Mouse (Mus musculus): ENCODE measurements at regions not wholly inside any gene's neighbourhood (a gene's known extent, or its start where the extent isn't known, plus 50 kb on each side); places are given as distances from the start of the nearest gene placed in this dataset.

DNA sequence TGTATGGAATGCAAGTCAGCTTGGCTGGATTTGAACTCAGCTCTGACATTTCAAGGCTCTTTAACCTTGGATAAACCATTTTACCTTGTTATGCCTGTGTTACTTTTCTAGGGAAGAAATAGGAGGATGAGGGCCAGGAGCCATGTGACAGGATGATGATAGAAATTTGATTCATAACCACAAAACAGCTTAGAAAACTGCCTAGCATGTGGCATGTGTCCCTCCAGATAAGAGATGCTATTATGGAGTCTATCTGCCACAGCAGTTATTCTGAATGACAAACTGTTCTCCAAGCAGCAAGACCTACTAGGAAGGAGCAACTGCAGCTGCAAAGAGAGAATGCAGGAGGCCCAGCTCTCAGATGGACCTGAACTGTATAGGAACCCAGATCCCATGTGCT, 275.7 kb upstream of the Ldb2 start:
- TF ChIP-seq CTCF (IDR thresholded peaks at IDR 0.05; ENCODE audit: borderline replicate concordance, insufficient read depth, low read length) = no peak
- TF ChIP-seq POLR2A (IDR thresholded peaks at IDR 0.05; ENCODE audit: low read depth, low read length) = no peak

All from embryonic fibroblast, embryonic 13.5 days (primary cell).